Mouse (Mus musculus): ENCODE measurements around the gene Ppp1r16b. TPM values are rescaled to one million over a fixed set of nuclear protein-coding genes. Genes with fewer than 3 reads are reported as not detected.

Ppp1r16b gene
- polyA plus RNA-seq, 2 experiments, result 1.4 to 4.1 TPM

- Histone ChIP-seq H3K4me1 (ENCODE audit: control insufficient read depth, insufficient read depth, low read length) (peaks cover 24% of the 10 kb centered on the region; the same call in 1 of the 2 replicates), H3K9me3 (ENCODE audit: control insufficient read depth, low read length) (no peaks in the 10 kb centered on the region), H3K36me3 (ENCODE audit: control insufficient read depth, insufficient read depth, low read length) (no peaks in the 10 kb centered on the region), H3K4me3 (replicated peaks; ENCODE audit: low read length) (peak overlapping the region; percentile 51), H3K4me2 (replicated peaks; ENCODE audit: low read depth, low read length, severe bottlenecking) (peak overlapping the region; percentile 98), H3K27ac (replicated peaks; ENCODE audit: low read depth, low read length) (no peak overlapping the region), H3K27me3 (ENCODE audit: control insufficient read depth, insufficient read depth, low read length) (peaks cover 37% of the 10 kb centered on the region), H3K9ac (ENCODE audit: low read depth, low read length, severe bottlenecking) (peak overlapping the region; percentile 50)
- TF ChIP-seq POLR2A (IDR thresholded peaks at IDR 0.05; ENCODE audit: borderline replicate concordance, extremely low read depth, insufficient read depth, insufficient read length), result no peak
- DNase-seq (ENCODE audit: low spot score) (no peak), ATAC-seq (ENCODE audit: low FRiP score, low read depth) (peak; percentile 28; the same call in 1 of the 2 replicates)
- WGBS, result 0% methylated on average over 37 of the region's 54 CpGs
Observed at GRCm38 (mm10) chr2:158667671-158668432, 2.7 kb downstream of the Ppp1r16b start.

GRCm38 (mm10) chr2:158668433-158669010, 3.3 kb downstream of the Ppp1r16b start:
- Histone ChIP-seq H3K4me3 (replicated peaks; ENCODE audit: low read length) (peak overlapping the region; percentile 51), H3K27ac (replicated peaks; ENCODE audit: low read depth, low read length) (no peak overlapping the region), H3K27me3 (ENCODE audit: control insufficient read depth, insufficient read depth, low read length) (peaks cover 37% of the 10 kb centered on the region), H3K9me3 (ENCODE audit: control insufficient read depth, low read length) (no peaks in the 10 kb centered on the region), H3K36me3 (ENCODE audit: control insufficient read depth, insufficient read depth, low read length) (no peaks in the 10 kb centered on the region), H3K9ac (ENCODE audit: low read depth, low read length, severe bottlenecking) (peak overlapping the region; percentile 50), H3K4me1 (ENCODE audit: control insufficient read depth, insufficient read depth, low read length) (peaks cover 30% of the 10 kb centered on the region), H3K4me2 (replicated peaks; ENCODE audit: low read depth, low read length, severe bottlenecking) (peak overlapping the region; percentile 98)
- 11% methylated on average over 21 of the region's 23 CpGs for WGBS
- DNase-seq (ENCODE audit: low spot score), result no peak
- no peak for ATAC-seq (ENCODE audit: low FRiP score, low read depth)
- TF ChIP-seq POLR2A (IDR thresholded peaks at IDR 0.05; ENCODE audit: borderline replicate concordance, extremely low read depth, insufficient read depth, insufficient read length), result no peak

GRCm38 (mm10) chr2:158669199-158670195, 4.3 kb downstream of the Ppp1r16b start:
- Histone ChIP-seq H3K36me3 (ENCODE audit: control insufficient read depth, insufficient read depth, low read length) (no peaks in the 10 kb centered on the region), H3K27me3 (ENCODE audit: control insufficient read depth, insufficient read depth, low read length) (peaks cover 37% of the 10 kb centered on the region), H3K4me2 (replicated peaks; ENCODE audit: low read depth, low read length, severe bottlenecking) (no peak overlapping the region), H3K9ac (ENCODE audit: low read depth, low read length, severe bottlenecking) (no peak overlapping the region), H3K9me3 (ENCODE audit: control insufficient read depth, low read length) (no peaks in the 10 kb centered on the region), H3K27ac (replicated peaks; ENCODE audit: low read depth, low read length) (no peak overlapping the region), H3K4me1 (ENCODE audit: control insufficient read depth, insufficient read depth, low read length) (peaks cover 36% of the 10 kb centered on the region), H3K4me3 (replicated peaks; ENCODE audit: low read length) (no peak overlapping the region)
- ATAC-seq (ENCODE audit: low FRiP score, low read depth) (no peak), DNase-seq (ENCODE audit: low spot score) (no peak)
- 56% methylated on average over 13 of the region's 13 CpGs for WGBS
- TF ChIP-seq POLR2A (IDR thresholded peaks at IDR 0.05; ENCODE audit: borderline replicate concordance, extremely low read depth, insufficient read depth, insufficient read length), result no peak

GRCm38 (mm10) chr2:158670571-158670970, 5.4 kb downstream of the Ppp1r16b start:
- H3K27ac ChIP-seq (replicated peaks; ENCODE audit: low read depth, low read length), result no peak overlapping the region
- peaks cover 37% of the 10 kb centered on the region for H3K27me3 ChIP-seq (ENCODE audit: control insufficient read depth, insufficient read depth, low read length)
- H3K4me3 ChIP-seq (replicated peaks; ENCODE audit: low read length), result no peak overlapping the region
- H3K36me3 ChIP-seq (ENCODE audit: control insufficient read depth, insufficient read depth, low read length), result no peaks in the 10 kb centered on the region
- H3K9ac ChIP-seq (ENCODE audit: low read depth, low read length, severe bottlenecking), result no peak overlapping the region
- WGBS, result 56% methylated on average over 9 of the region's 10 CpGs
- TF ChIP-seq POLR2A (IDR thresholded peaks at IDR 0.05; ENCODE audit: borderline replicate concordance, extremely low read depth, insufficient read depth, insufficient read length), result no peak
- no peak overlapping the region for H3K4me2 ChIP-seq (replicated peaks; ENCODE audit: low read depth, low read length, severe bottlenecking)
- ATAC-seq (ENCODE audit: low FRiP score, low read depth) (no peak), DNase-seq (ENCODE audit: low spot score) (no peak)
- peaks cover 36% of the 10 kb centered on the region for H3K4me1 ChIP-seq (ENCODE audit: control insufficient read depth, insufficient read depth, low read length)
- H3K9me3 ChIP-seq (ENCODE audit: control insufficient read depth, low read length), result no peaks in the 10 kb centered on the region

- Histone ChIP-seq H3K9me3 (ENCODE audit: control insufficient read depth, low read length) (no peaks in the 10 kb centered on the region), H3K4me2 (replicated peaks; ENCODE audit: low read depth, low read length, severe bottlenecking) (no peak overlapping the region)
- DNase-seq (ENCODE audit: low spot score), result peak; percentile 55
Observed at GRCm38 (mm10) chr2:158672829-158673228, 7.6 kb downstream of the Ppp1r16b start.

More at GRCm38 (mm10) chr2:158672829-158673228, 7.6 kb downstream of the Ppp1r16b start:
- WGBS, result 14% methylated on average over 6 of the region's 6 CpGs
- Histone ChIP-seq H3K4me3 (replicated peaks; ENCODE audit: low read length) (no peak overlapping the region), H3K27ac (replicated peaks; ENCODE audit: low read depth, low read length) (no peak overlapping the region), H3K27me3 (ENCODE audit: control insufficient read depth, insufficient read depth, low read length) (peaks cover 19% of the 10 kb centered on the region), H3K4me1 (ENCODE audit: control insufficient read depth, insufficient read depth, low read length) (peaks cover 26% of the 10 kb centered on the region), H3K36me3 (ENCODE audit: control insufficient read depth, insufficient read depth, low read length) (no peaks in the 10 kb centered on the region), H3K9ac (ENCODE audit: low read depth, low read length, severe bottlenecking) (no peak overlapping the region)
- peak; percentile 58; the same call in 1 of the 2 replicates for ATAC-seq (ENCODE audit: low FRiP score, low read depth)
- TF ChIP-seq POLR2A (IDR thresholded peaks at IDR 0.05; ENCODE audit: borderline replicate concordance, extremely low read depth, insufficient read depth, insufficient read length), result no peak

Data from limb, embryonic 14.5 days (tissue).